Mouse (Mus musculus): ENCODE measurements at regions not wholly inside any gene's neighbourhood (a gene's known extent, or its start where the extent isn't known, plus 50 kb on each side); places are given as distances from the start of the nearest gene placed in this dataset.

DNA sequence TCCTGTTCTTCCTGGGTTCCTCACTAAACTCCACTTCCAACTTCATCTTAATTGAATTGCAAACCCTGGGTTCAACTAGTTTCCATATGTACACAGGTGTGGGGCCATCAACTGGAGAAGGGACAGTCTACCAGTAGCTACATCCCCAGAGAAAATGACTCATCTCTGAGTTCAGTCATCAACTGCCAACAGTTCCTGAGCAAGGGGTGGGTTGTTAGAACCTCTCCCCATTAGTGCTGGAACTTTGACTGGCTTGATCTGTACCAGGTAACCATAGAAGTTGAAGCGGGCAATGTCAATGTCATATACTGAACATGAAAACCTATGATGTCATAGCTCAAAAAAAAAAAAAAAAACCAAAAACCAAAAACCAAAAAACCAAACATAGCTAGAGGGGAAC lies 69.8 kb downstream of the Gm21750 start:
- in situ Hi-C loops (cut with MboI; ENCODE audit: unreplicated experiment in 2 of 2) = no loop called here

- in situ Hi-C loops (cut with MboI; ENCODE audit: unreplicated experiment in 2 of 2) = no loop called here
These were observed 71.1 kb downstream of the Gm21750 start for GRCm38 (mm10) chr14:73732161-73732560.

GRCm38 (mm10) chr14:73750790-73751189 lies 89.8 kb downstream of the Gm21750 start:
- in situ Hi-C loops (cut with MboI; ENCODE audit: unreplicated experiment in 2 of 2) = no loop called here

DNA sequence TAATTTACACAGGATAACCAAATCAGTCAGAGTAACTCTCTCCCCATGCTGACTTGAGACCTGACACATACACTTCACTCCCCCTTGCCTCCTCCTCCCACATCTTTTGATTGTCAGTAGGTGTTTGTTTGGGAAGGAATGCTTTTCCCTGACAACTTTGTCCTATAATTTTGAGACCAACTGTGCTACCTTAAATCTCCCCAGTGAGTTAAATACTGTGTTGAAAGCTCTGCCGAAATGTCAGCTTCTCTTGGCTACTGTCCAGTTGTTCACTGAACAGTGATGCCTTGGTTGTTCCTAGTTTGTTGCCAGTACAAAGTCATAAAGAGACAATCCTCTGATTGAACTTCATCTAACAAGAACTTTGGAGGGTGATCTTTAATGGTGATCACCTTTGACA lies 99.0 kb downstream of the Gm21750 start:
- in situ Hi-C loops (cut with MboI; ENCODE audit: unreplicated experiment in 2 of 2) = no loop called here

DNA sequence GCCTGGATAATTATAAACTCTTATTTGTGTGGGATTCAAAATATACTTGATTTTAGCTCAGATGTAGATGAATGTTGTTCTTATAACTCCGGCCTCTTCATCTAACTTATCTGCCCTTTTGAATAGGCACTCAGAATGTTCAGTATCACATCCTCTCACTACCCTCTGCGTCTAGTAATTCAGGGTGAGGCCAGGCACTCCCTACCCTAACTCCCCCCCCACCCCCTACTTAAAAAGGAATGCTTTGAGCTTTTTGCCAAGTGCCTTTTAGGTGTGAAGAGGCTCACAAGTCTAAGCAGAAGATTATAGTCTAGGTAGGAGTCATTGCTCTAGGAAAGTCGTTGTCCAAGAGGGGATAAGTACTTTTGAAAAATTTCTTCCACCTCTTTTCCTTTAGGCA lies 111.9 kb downstream of the Gm21750 start:
- in situ Hi-C loops (cut with MboI; ENCODE audit: unreplicated experiment in 2 of 2) = loop anchor here in 1 of 2 experiments (10.0 kb wide), 1 partner anchor 842 kb away; no protein-coding TSS in a partner anchor

DNA sequence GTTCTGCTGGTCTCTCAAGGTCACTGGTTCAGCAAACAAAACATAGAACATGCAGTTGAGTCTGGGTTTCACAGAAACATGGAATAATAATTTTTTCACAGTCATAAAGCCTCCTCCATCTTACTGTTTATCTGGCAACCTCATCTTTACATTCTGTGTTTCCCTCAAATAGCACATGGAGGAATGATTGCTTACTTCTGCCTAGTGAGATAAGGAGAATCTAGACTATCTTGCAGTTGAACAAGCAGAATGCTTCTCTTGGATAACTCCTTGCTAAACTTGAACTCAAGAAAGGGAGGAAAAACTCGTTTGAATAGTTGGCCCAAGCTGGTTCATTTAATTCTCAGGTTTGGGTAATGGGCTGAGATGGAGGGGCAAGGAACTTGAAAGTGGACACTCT lies 112.8 kb downstream of the Gm21750 start:
- in situ Hi-C loops (cut with MboI; ENCODE audit: unreplicated experiment in 2 of 2) = loop anchor here in 1 of 2 experiments (10.0 kb wide), 1 partner anchor 841 kb away; no protein-coding TSS in a partner anchor

GRCm38 (mm10) chr14:73776066-73776465 lies 115.0 kb downstream of the Gm21750 start:
- in situ Hi-C loops (cut with MboI; ENCODE audit: unreplicated experiment in 2 of 2) = loop anchor here (5.0 to 25.0 kb wide), 4 partner anchors 839 to 1216 kb away; partner anchors contain the start of gene Htr2a (in 1 of the 2)

- in situ Hi-C loops (cut with MboI; ENCODE audit: unreplicated experiment in 2 of 2) = no loop called here
These were observed 146.1 kb downstream of the Gm21750 start for GRCm38 (mm10) chr14:73807169-73807568.

GRCm38 (mm10) chr14:73838890-73839289 lies 177.9 kb downstream of the Gm21750 start:
- in situ Hi-C loops (cut with MboI; ENCODE audit: unreplicated experiment in 2 of 2) = no loop called here

GRCm38 (mm10) chr14:73861782-73862181 lies 200.8 kb downstream of the Gm21750 start:
- in situ Hi-C loops (cut with MboI; ENCODE audit: unreplicated experiment in 2 of 2) = no loop called here

DNA sequence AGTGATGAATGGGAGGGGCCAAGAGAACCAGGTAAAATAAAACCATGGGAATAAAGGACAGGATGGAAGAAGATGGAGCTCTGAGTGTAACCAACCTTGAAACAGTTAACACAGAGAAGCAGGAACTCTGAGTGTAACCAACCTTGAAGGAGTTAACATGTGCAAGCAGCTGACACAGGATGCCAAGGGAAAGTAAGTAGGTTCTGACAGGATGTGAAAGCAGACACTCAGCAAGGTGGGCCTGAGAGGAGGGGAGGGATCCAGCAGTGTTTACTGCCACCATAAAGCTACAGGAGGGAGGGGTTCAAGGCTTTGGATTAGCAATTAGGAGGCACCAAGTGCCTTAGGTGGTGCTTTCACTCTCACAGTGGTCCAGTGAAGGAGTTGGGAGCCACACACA lies 213.3 kb downstream of the Gm21750 start:
- in situ Hi-C loops (cut with MboI; ENCODE audit: unreplicated experiment in 2 of 2) = no loop called here

- in situ Hi-C loops (cut with MboI; ENCODE audit: unreplicated experiment in 2 of 2) = no loop called here
These were observed 214.9 kb downstream of the Gm21750 start for GRCm38 (mm10) chr14:73875916-73876315.

GRCm38 (mm10) chr14:73878267-73878666 lies 217.2 kb downstream of the Gm21750 start:
- in situ Hi-C loops (cut with MboI; ENCODE audit: unreplicated experiment in 2 of 2) = no loop called here

DNA sequence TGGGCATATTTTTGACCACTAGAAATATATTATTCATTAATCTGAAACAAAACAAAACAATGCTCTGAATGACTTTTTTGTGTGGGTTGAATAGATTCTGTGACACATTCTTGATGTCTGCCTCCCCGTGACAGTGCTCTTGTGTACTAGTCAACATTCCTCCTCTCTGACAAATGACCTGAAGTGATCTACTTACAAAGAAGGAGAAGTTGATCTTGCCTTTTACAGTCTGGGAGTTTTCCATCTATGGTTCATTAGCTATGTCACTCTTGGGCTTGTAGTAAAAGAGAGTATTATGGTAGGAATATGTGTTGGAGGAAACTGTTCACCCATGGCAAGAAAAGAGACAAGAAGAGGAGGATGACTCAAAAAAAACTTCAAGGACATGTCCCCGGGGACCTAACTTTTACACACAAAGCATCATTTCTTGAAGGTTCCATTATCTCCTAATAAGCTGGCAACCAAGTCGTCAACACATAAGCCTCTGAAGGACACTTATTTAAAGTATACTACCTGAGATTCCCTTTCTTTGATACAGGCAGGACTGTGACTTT lies 217.9 kb downstream of the Gm21750 start:
- in situ Hi-C loops (cut with MboI; ENCODE audit: unreplicated experiment in 2 of 2) = no loop called here

DNA sequence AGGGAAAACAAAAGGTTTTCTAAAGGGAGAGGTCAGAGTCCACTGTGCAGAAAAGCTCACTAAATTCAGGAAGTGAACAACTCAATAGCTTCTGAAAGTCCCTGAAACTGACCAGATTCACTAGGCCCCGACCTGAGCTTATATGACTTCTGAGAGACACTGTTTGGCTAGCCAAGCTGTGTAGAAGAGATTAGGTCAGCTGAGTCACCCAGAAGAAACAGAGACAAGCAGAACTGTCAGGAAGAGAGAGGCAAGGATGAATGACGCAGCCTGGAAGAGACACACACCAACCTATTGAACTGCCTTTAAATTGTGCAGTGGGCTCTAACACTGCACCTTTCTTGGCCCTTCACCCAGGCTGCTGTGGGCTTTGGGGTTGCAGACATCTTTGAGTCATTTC lies 230.4 kb downstream of the Gm21750 start:
- in situ Hi-C loops (cut with MboI; ENCODE audit: unreplicated experiment in 2 of 2) = no loop called here

- in situ Hi-C loops (cut with MboI; ENCODE audit: unreplicated experiment in 2 of 2) = no loop called here
These were observed 233.8 kb downstream of the Gm21750 start for GRCm38 (mm10) chr14:73894844-73895243.

DNA sequence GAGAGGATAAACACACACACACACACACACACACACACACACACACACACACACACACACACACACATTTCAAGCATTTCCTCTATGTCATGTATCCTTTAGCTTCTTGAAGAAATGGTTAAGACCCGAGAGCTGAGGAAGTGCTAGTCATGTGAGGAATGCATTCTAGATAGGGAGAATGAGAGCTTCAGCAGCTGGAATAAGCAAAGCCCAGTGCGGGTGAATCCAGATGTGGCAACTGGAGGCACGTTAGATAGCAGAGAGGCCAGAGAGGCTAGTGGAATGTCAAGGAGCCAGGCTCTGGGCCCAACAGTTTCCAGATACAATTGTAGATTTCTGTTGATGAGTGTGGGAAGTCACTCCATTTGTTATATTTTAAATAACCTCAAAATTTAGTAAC lies 234.2 kb downstream of the Gm21750 start:
- in situ Hi-C loops (cut with MboI; ENCODE audit: unreplicated experiment in 2 of 2) = no loop called here

GRCm38 (mm10) chr14:73899078-73899477 lies 238.1 kb downstream of the Gm21750 start:
- in situ Hi-C loops (cut with MboI; ENCODE audit: unreplicated experiment in 2 of 2) = no loop called here

- in situ Hi-C loops (cut with MboI; ENCODE audit: unreplicated experiment in 2 of 2) = no loop called here
These were observed 241.2 kb downstream of the Gm21750 start for GRCm38 (mm10) chr14:73902085-73902713.

DNA sequence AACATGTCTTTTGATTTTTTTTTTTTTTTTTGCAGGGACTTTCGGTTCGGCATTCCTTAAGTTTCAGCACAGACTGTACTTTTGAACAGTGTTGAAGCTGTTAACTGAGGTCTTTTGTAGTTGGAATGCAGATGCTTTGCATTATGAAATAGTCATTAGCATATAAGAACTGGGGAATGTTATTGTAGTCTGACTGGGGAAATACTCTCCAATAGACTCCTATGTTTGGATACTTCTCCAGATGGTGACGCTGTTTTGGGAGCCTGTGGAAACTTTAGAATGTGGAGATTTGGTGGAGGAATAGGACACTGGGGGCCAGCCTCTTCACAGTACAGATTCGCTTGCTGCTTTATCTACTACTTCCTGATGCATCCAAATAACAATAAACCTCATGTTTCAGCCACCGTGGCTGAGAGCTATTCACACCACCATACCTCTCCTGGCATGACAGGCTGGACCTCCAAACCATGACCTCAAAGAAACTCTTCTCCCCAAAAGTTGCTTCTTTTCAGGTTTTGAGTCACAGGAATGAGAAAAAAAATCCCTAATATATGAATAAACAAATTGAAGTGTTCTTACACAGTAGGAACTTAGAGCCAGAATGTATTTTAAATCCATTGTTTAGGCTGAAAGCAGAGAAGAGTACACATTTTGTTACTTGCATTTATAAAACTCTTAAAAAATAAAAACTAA lies 252.9 kb downstream of the Gm21750 start:
- in situ Hi-C loops (cut with MboI; ENCODE audit: unreplicated experiment in 2 of 2) = no loop called here

- in situ Hi-C loops (cut with MboI; ENCODE audit: unreplicated experiment in 2 of 2) = no loop called here
These were observed 255.0 kb downstream of the Gm21750 start for GRCm38 (mm10) chr14:73915990-73916389.

- in situ Hi-C loops (cut with MboI; ENCODE audit: unreplicated experiment in 2 of 2) = no loop called here
These were observed 270.1 kb downstream of the Gm21750 start for GRCm38 (mm10) chr14:73931095-73931494.
